Mouse (Mus musculus) CH12.LX (cell line): ENCODE measurements at regions not wholly inside any gene's neighbourhood (a gene's known extent, or its start where the extent isn't known, plus 50 kb on each side); places are given as distances from the start of the nearest gene placed in this dataset.

Experiments
- ETS1 ChIP-seq: conservative IDR thresholded peaks from 2 replicates; pipeline ENCODE4 v1.6.1; 2012; ENCODE audit warnings: low read depth, mild to moderate bottlenecking, inconsistent platforms, low read length, improper control_type of control experiment, moderate library complexity
- NRF1 ChIP-seq: IDR thresholded peaks from 2 replicates; pipeline ENCODE4 v1.6.1; 2014; ENCODE audit warnings: low read depth, mild to moderate bottlenecking, inconsistent platforms, low read length, improper control_type of control experiment, moderate library complexity
- POLR2A ChIP-seq: IDR thresholded peaks from 2 replicates; pipeline ENCODE4 v1.6.1; 2011; ENCODE audit warnings: low read depth, mild to moderate bottlenecking, improper control_type of control experiment, low read length
- POLR2AphosphoS2 ChIP-seq: IDR thresholded peaks from 2 replicates; pipeline ENCODE4 v1.6.1; 2011; ENCODE audit warnings: low read depth, low read length, improper control_type of control experiment

DNA sequence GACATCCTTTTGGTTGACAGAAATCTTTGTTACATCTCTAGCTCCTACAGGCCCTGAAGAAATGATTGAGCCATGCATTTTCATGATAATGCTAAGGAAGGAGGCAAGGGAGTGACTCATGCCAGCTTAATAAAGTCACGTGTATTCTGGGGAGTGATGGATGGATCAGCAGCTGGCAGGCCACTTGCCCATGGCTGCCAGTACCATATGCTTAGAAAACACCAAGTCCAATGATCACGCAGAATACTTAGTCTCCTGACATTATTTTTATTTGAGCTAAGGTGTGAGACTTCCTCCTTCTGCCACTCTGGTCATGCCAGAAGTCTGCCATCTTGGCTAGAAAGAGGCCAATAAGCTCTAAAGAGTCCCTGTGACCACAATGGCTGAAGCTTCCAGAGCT is 129.3 kb downstream of the H2afy start:
- TF ChIP-seq ETS1 = no peak
- no peak for TF ChIP-seq NRF1
- TF ChIP-seq POLR2A = no peak
- no peak for TF ChIP-seq POLR2AphosphoS2
